Comparison of ENCODE assay signal across 7 mouse cellular contexts in the genomic region with DNA sequence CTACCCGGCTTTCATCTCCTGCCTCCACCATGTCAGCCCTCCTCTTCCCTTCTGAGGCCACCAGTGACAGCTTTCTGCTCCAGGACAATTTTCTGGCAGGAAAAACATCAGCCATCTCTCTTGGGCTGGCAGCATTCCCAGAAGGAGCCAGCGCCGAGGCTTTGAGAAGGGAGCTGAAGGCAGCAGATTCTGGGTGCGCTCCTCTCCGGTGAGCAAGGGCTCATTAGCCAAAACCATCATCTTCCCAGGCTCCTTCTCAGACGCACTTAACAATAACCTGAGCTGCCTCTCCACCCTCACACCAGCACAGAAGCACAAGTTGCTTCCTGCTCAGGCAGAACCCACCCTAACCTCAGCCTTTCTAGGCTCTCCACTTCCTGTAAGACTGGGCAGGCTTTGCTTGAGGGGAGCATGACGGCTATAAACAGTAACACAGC. TPM values are rescaled to one million over a fixed set of nuclear protein-coding genes. Genes with fewer than 3 reads are reported as not detected.
DNase-seq lines count a peak whose midpoint lies in the region; ATAC-seq lines count a peak whose summit lies in the region.

No protein-coding gene starts in this region.

- DNase-seq in liver, embryonic 13.5 days = no peak
- no peak for DNase-seq in liver
- peak; percentile 58 for DNase-seq in adrenal gland, postnatal 25 days
- DNase-seq in left cerebral cortex, postnatal 36 days (ENCODE audit: low spot score in 2 of 2) = peak; percentile 61 to 66
- DNase-seq in spleen, adult 12 weeks (ENCODE audit: low spot score) = peak; percentile 4

- H3K27ac ChIP-seq in liver, embryonic 13.5 days = no peak overlapping the region
- H3K27ac ChIP-seq in heart, embryonic 14.5 days (replicated peaks in 1 of 2; ENCODE audit: control insufficient read depth in 1 of 2, insufficient read depth in 1 of 2, low read depth in 2 of 2, low read length in 2 of 2) = peak overlapping the region; percentile 21 to 44; a peak in 2 of 4 replicates
- no peak overlapping the region for H3K27ac ChIP-seq in neural tube, embryonic 15.5 days (replicated peaks)

- H3K36me3 ChIP-seq in liver, embryonic 13.5 days = no peaks in the 10 kb centered on the region
- no peaks in the 10 kb centered on the region for H3K36me3 ChIP-seq in heart, embryonic 14.5 days (ENCODE audit: control insufficient read depth, insufficient read depth, low read length)
- no peaks in the 10 kb centered on the region for H3K36me3 ChIP-seq in neural tube, embryonic 15.5 days

- H3K4me1 ChIP-seq in liver, embryonic 13.5 days (replicated peaks) = peaks cover 9% of the 10 kb centered on the region
- H3K4me1 ChIP-seq in heart, embryonic 14.5 days (ENCODE audit: control insufficient read depth in 2 of 2, insufficient read depth in 2 of 2, low read length in 2 of 2) = peaks cover 5 to 11% of the 10 kb centered on the region in 2 experiments
- peaks cover 19% of the 10 kb centered on the region for H3K4me1 ChIP-seq in neural tube, embryonic 15.5 days

- no peaks in the 10 kb centered on the region for H3K9me3 ChIP-seq in liver, embryonic 13.5 days (replicated peaks)
- no peaks in the 10 kb centered on the region for H3K9me3 ChIP-seq in heart, embryonic 14.5 days (ENCODE audit: control insufficient read depth, low read length)
- no peaks in the 10 kb centered on the region for H3K9me3 ChIP-seq in neural tube, embryonic 15.5 days (replicated peaks)

- H3K27me3 ChIP-seq in liver, embryonic 13.5 days = peaks cover 59% of the 10 kb centered on the region
- peaks cover 32% of the 10 kb centered on the region for H3K27me3 ChIP-seq in heart, embryonic 14.5 days (ENCODE audit: control insufficient read depth, insufficient read depth, low read length)
- peaks cover 37% of the 10 kb centered on the region for H3K27me3 ChIP-seq in neural tube, embryonic 15.5 days (replicated peaks)

- WGBS in liver, embryonic 13.5 days (ENCODE audit: insufficient replicate concordance) = 25% methylated on average over 7 of the region's 7 CpGs
- 26% methylated on average over 7 of the region's 7 CpGs for WGBS in heart, embryonic 14.5 days
- 40% methylated on average over 7 of the region's 7 CpGs for WGBS in neural tube, embryonic 15.5 days

- intact Hi-C loops in left cerebral cortex, postnatal 36 days (cut with DNase I) = no loop called here

- no peak overlapping the region for H3K4me3 ChIP-seq in liver, embryonic 13.5 days (replicated peaks)
- peak overlapping the region in 1 of 2 experiments; percentile 9; a peak in 1 of 4 replicates for H3K4me3 ChIP-seq in heart, embryonic 14.5 days (ENCODE audit: control insufficient read depth in 1 of 2, insufficient read depth in 1 of 2, low read depth in 1 of 2, low read length in 2 of 2)
- H3K4me3 ChIP-seq in neural tube, embryonic 15.5 days (replicated peaks) = no peak overlapping the region

- no peak for ATAC-seq in liver, embryonic 13.5 days (ENCODE audit: low read depth)
- no peak for ATAC-seq in heart, embryonic 14.5 days (ENCODE audit: insufficient number of reproducible peaks, insufficient read depth, low FRiP score, low read depth)
- no peak for ATAC-seq in neural tube, embryonic 15.5 days (ENCODE audit: low FRiP score)

- H3K4me2 ChIP-seq in liver, embryonic 13.5 days = peak overlapping the region; percentile 26; the same call in 1 of the 2 replicates
- H3K4me2 ChIP-seq in heart, embryonic 14.5 days (ENCODE audit: low read length) = peak overlapping the region; percentile 47
- no peak overlapping the region for H3K4me2 ChIP-seq in neural tube, embryonic 15.5 days

- H3K9ac ChIP-seq in liver, embryonic 13.5 days = no peak overlapping the region
- H3K9ac ChIP-seq in heart, embryonic 14.5 days (ENCODE audit: low read length) = 0 out of 2 replicates have a peak overlapping the region, but pooled peaks have one; percentile 21
- no peak overlapping the region for H3K9ac ChIP-seq in neural tube, embryonic 15.5 days (replicated peaks)

RNA-seq across cellular contexts. Expression of a gene that starts 4.9 kb away (rescaled TPM):
- 1.9 TPM in 2 replicates for polyA plus RNA-seq in liver, embryonic 13.5 days (2015; fragmentation: Nextera tagmentation; extraction: Ambion mirVana)
- 13.5 and 18.4 TPM in 2 replicates for total RNA-seq in adrenal gland, postnatal 25 days (2021)
- polyA plus RNA-seq in heart, embryonic 14.5 days (2014; fragmentation: Nextera tagmentation; extraction: Ambion mirVana) = 12.4 and 16.5 TPM in 2 replicates
- 10 to 100 TPM; 66.5 to 87.4 TPM for total RNA-seq in left cerebral cortex, postnatal 36 days (2021)
- 17.1 and 20.5 TPM in 2 replicates for polyA plus RNA-seq in neural tube, embryonic 15.5 days (2015; fragmentation: Nextera tagmentation; extraction: Ambion mirVana)

RNA-seq across cellular contexts. Expression of a gene that starts 28.2 kb away (rescaled TPM):
- 35.8 and 49.1 TPM in 2 replicates for polyA plus RNA-seq in liver, embryonic 13.5 days (2015; fragmentation: Nextera tagmentation; extraction: Ambion mirVana)
- 82.5 and 88.1 TPM in 2 replicates for total RNA-seq in adrenal gland, postnatal 25 days (2021)
- polyA plus RNA-seq in heart, embryonic 14.5 days (2014; fragmentation: Nextera tagmentation; extraction: Ambion mirVana) = 24.5 and 24.6 TPM in 2 replicates
- total RNA-seq in left cerebral cortex, postnatal 36 days (2021) = 10 to 100 TPM; 41.7 to 42.4 TPM
- polyA plus RNA-seq in neural tube, embryonic 15.5 days (2015; fragmentation: Nextera tagmentation; extraction: Ambion mirVana) = 23.4 and 25.4 TPM in 2 replicates

Comparison
In these comparisons a context has a peak if more than half of its experiments do, and no peak if none do; other contexts are left out.
1. DNase-seq: peak in adrenal gland, postnatal 25 days (single experiment), left cerebral cortex, postnatal 36 days (2 of 2) and spleen, adult 12 weeks (single experiment); none in liver, embryonic 13.5 days (single experiment) and liver (single experiment).
2. H3K27ac ChIP-seq: peak in heart, embryonic 14.5 days (2 of 2); none in liver, embryonic 13.5 days (single experiment) and neural tube, embryonic 15.5 days (single experiment).